Mouse (Mus musculus) limb, embryonic 12.5 days (tissue): ENCODE measurements around the gene Gm20388. TPM values are rescaled to one million over a fixed set of nuclear protein-coding genes. Genes with fewer than 3 reads are reported as not detected.

Source experiments
- ATAC-seq: fragments of 200-750 bp; cut with Nextera tagmentation; 2 replicates; pipeline ENCODE4 v1.8.0; 2017; ENCODE audit warnings: low read depth, moderate TSS enrichment; ENCODE audit not compliant: insufficient number of reproducible peaks, insufficient read depth, low FRiP score, low TSS enrichment
- H3K27ac ChIP-seq: fragments of 300-500 bp; sonication (generic); 2 replicates; pipeline ENCODE4 v1.5.1; 2016; ENCODE audit warnings: mild to moderate bottlenecking, moderate library complexity
- H3K27me3 ChIP-seq: fragments of 300-500 bp; sonication (generic); 2 replicates; pipeline ENCODE4 v1.6.1; 2016; ENCODE audit warnings: mild to moderate bottlenecking, moderate library complexity
- H3K36me3 ChIP-seq: fragments of 300-500 bp; sonication (generic); 2 replicates; pipeline ENCODE4 v1.6.1; 2016; ENCODE audit warnings: mild to moderate bottlenecking, moderate library complexity
- H3K4me1 ChIP-seq: fragments of 300-500 bp; sonication (generic); replicated peaks from 2 replicates; pipeline ENCODE4 v1.6.1; 2016
- H3K4me2 ChIP-seq: fragments of 300-500 bp; sonication (generic); 2 replicates; pipeline ENCODE4 v1.6.1; 2016; ENCODE audit warnings: mild to moderate bottlenecking, moderate library complexity
- H3K4me3 ChIP-seq: fragments of 300-500 bp; sonication (generic); replicated peaks from 2 replicates; pipeline ENCODE4 v1.5.1; 2016; ENCODE audit warnings: mild to moderate bottlenecking
- H3K9ac ChIP-seq: fragments of 300-500 bp; sonication (generic); replicated peaks from 2 replicates; pipeline ENCODE4 v1.6.1; 2016; ENCODE audit warnings: mild to moderate bottlenecking, moderate library complexity
- H3K9me3 ChIP-seq: fragments of 300-500 bp; sonication (generic); 2 replicates; pipeline ENCODE4 v1.6.1; 2016; ENCODE audit warnings: mild to moderate bottlenecking, moderate library complexity
- WGBS: fragments of 180-500 bp; shearing (Covaris S2); methylation state at CpG from one replicate; pipeline ENCODE4 v1.1.7; 2016; 5-methylcytosine and 5-hydroxymethylcytosine counted together
- polyA plus RNA-seq: library from polyadenylated mRNA; unstranded; fragments of >200 nt; fragmentation: Nextera tagmentation; extraction: Ambion mirVana; gene quantifications from 2 replicates; pipeline ENCODE4 v1.2.1, GENCODE M21; 2016

Gm20388 gene
- polyA plus RNA-seq, 1 experiment from 2014 or later: not detected

GRCm38 (mm10) chr8:120104721-120105272 is 194.2 kb downstream of the Gm20388 start:
- H3K4me2 ChIP-seq: no peak overlapping the region
- no peak for ATAC-seq
- no peak overlapping the region for H3K4me3 ChIP-seq
- no peaks in the 10 kb centered on the region for H3K27me3 ChIP-seq
- no peak overlapping the region for H3K9ac ChIP-seq
- peaks cover 22% of the 10 kb centered on the region for H3K4me1 ChIP-seq
- peaks cover 6% of the 10 kb centered on the region; the same call in 1 of the 2 replicates for H3K36me3 ChIP-seq
- no peaks in the 10 kb centered on the region for H3K9me3 ChIP-seq
- WGBS: 78% methylated on average over 9 of the region's 9 CpGs
- H3K27ac ChIP-seq: no peak overlapping the region

GRCm38 (mm10) chr8:120109149-120109548 is 198.5 kb downstream of the Gm20388 start:
- no peak overlapping the region for H3K4me2 ChIP-seq
- peaks cover 20% of the 10 kb centered on the region for H3K27me3 ChIP-seq
- no peaks in the 10 kb centered on the region for H3K9me3 ChIP-seq
- H3K36me3 ChIP-seq: peaks cover 6% of the 10 kb centered on the region; the same call in 1 of the 2 replicates
- peaks cover 9% of the 10 kb centered on the region for H3K4me1 ChIP-seq
- H3K27ac ChIP-seq: no peak overlapping the region
- no peak overlapping the region for H3K4me3 ChIP-seq
- H3K9ac ChIP-seq: no peak overlapping the region
- WGBS: 31% methylated on average over 3 of the region's 3 CpGs
- no peak for ATAC-seq

GRCm38 (mm10) chr8:120110966-120111365 is 200.3 kb downstream of the Gm20388 start:
- peaks cover 15% of the 10 kb centered on the region for H3K4me1 ChIP-seq
- no peak for ATAC-seq
- 88% methylated on average over 4 of the region's 4 CpGs for WGBS
- H3K9ac ChIP-seq: no peak overlapping the region
- no peak overlapping the region for H3K27ac ChIP-seq
- H3K4me2 ChIP-seq: no peak overlapping the region
- H3K36me3 ChIP-seq: no peaks in the 10 kb centered on the region
- peaks cover 38% of the 10 kb centered on the region for H3K27me3 ChIP-seq
- no peak overlapping the region for H3K4me3 ChIP-seq
- H3K9me3 ChIP-seq: no peaks in the 10 kb centered on the region

- H3K27me3 ChIP-seq: peaks cover 43% of the 10 kb centered on the region
- no peak for ATAC-seq
- no peak overlapping the region for H3K9ac ChIP-seq
- H3K4me1 ChIP-seq: peaks cover 15% of the 10 kb centered on the region
- H3K36me3 ChIP-seq: no peaks in the 10 kb centered on the region
- H3K4me3 ChIP-seq: no peak overlapping the region
- no peaks in the 10 kb centered on the region for H3K9me3 ChIP-seq
- WGBS: 75% methylated on average over 4 of the region's 4 CpGs
- no peak overlapping the region for H3K4me2 ChIP-seq
- no peak overlapping the region for H3K27ac ChIP-seq
Measured at GRCm38 (mm10) chr8:120111382-120111781, 200.7 kb downstream of the Gm20388 start.

- no peak for ATAC-seq
- peak overlapping the region; percentile 93; the same call in 1 of the 2 replicates for H3K4me2 ChIP-seq
- no peaks in the 10 kb centered on the region for H3K36me3 ChIP-seq
- peaks cover 15% of the 10 kb centered on the region for H3K4me1 ChIP-seq
- H3K9me3 ChIP-seq: no peaks in the 10 kb centered on the region
- no peak overlapping the region for H3K9ac ChIP-seq
- WGBS: 77% methylated on average over 5 of the region's 5 CpGs
- peaks cover 54% of the 10 kb centered on the region for H3K27me3 ChIP-seq
- H3K4me3 ChIP-seq: no peak overlapping the region
- no peak overlapping the region for H3K27ac ChIP-seq
Measured at GRCm38 (mm10) chr8:120112535-120112934, 201.9 kb downstream of the Gm20388 start.

GRCm38 (mm10) chr8:120113306-120113705 is 202.7 kb downstream of the Gm20388 start:
- Histone ChIP-seq H3K4me2 (peak overlapping the region; percentile 93), H3K27me3 (peaks cover 59% of the 10 kb centered on the region), H3K9ac (peak overlapping the region; percentile 62), H3K4me1 (peaks cover 15% of the 10 kb centered on the region), H3K36me3 (no peaks in the 10 kb centered on the region), H3K9me3 (no peaks in the 10 kb centered on the region), H3K4me3 (peak overlapping the region; percentile 72), H3K27ac (peak overlapping the region; percentile 41; the same call in 1 of the 2 replicates)
- 6% methylated on average over 10 of the region's 10 CpGs for WGBS
- ATAC-seq: peak; percentile 26; the same call in 1 of the 2 replicates

GRCm38 (mm10) chr8:120113758-120114255 is 203.2 kb downstream of the Gm20388 start, which contains the start of gene 6430548M08Rik:
TSS of gene 6430548M08Rik (plus strand) at chr8:120114152.
- no peaks in the 10 kb centered on the region for H3K9me3 ChIP-seq
- peak within 1 kb of the TSS; percentile 72 for H3K4me3 ChIP-seq
- under 1% methylated on average over 61 of the region's 61 CpGs for WGBS
- peak within 1 kb of the TSS; percentile 70 for H3K9ac ChIP-seq
- peaks cover 15% of the 10 kb centered on the region for H3K4me1 ChIP-seq
- H3K27ac ChIP-seq: peak within 1 kb of the TSS; percentile 41; the same call in 1 of the 2 replicates
- peak; percentile 92 for ATAC-seq
- H3K36me3 ChIP-seq: no peaks in the 10 kb centered on the region
- peaks cover 64% of the 10 kb centered on the region for H3K27me3 ChIP-seq
- peak within 1 kb of the TSS; percentile 93 for H3K4me2 ChIP-seq

GRCm38 (mm10) chr8:120114315-120114841 is 203.7 kb downstream of the Gm20388 start:
- Histone ChIP-seq H3K4me2 (peak overlapping the region; percentile 93), H3K36me3 (no peaks in the 10 kb centered on the region), H3K4me3 (peak overlapping the region; percentile 72), H3K27me3 (peaks cover 70% of the 10 kb centered on the region), H3K9me3 (no peaks in the 10 kb centered on the region), H3K27ac (no peak overlapping the region), H3K4me1 (peaks cover 15% of the 10 kb centered on the region), H3K9ac (peak overlapping the region; percentile 70)
- ATAC-seq: peak; percentile 44
- WGBS: under 1% methylated on average over 46 of the region's 46 CpGs

- no peak overlapping the region for H3K4me2 ChIP-seq
- H3K4me3 ChIP-seq: no peak overlapping the region
- no peak overlapping the region for H3K27ac ChIP-seq
- WGBS: 73% methylated on average over 7 of the region's 7 CpGs
- peaks cover 22% of the 10 kb centered on the region for H3K4me1 ChIP-seq
- H3K27me3 ChIP-seq: peaks cover 68% of the 10 kb centered on the region
- no peaks in the 10 kb centered on the region for H3K36me3 ChIP-seq
- H3K9ac ChIP-seq: no peak overlapping the region
- no peaks in the 10 kb centered on the region for H3K9me3 ChIP-seq
- ATAC-seq: no peak
Measured at GRCm38 (mm10) chr8:120116600-120116999, 206.0 kb downstream of the Gm20388 start.

GRCm38 (mm10) chr8:120118162-120118561 is 207.5 kb downstream of the Gm20388 start:
- no peak for ATAC-seq
- Histone ChIP-seq H3K4me1 (peaks cover 17% of the 10 kb centered on the region), H3K27me3 (peaks cover 61% of the 10 kb centered on the region)

GRCm38 (mm10) chr8:120118847-120119246 is 208.2 kb downstream of the Gm20388 start:
- H3K36me3 ChIP-seq: no peaks in the 10 kb centered on the region
- H3K4me1 ChIP-seq: peaks cover 14% of the 10 kb centered on the region
- H3K9ac ChIP-seq: no peak overlapping the region
- H3K4me2 ChIP-seq: no peak overlapping the region
- ATAC-seq: no peak
- no peaks in the 10 kb centered on the region for H3K9me3 ChIP-seq
- WGBS: 76% methylated on average over 5 of the region's 5 CpGs
- peaks cover 61% of the 10 kb centered on the region for H3K27me3 ChIP-seq
- H3K27ac ChIP-seq: no peak overlapping the region
- H3K4me3 ChIP-seq: no peak overlapping the region

More at GRCm38 (mm10) chr8:120118162-120118561, 207.5 kb downstream of the Gm20388 start:
- no peak overlapping the region for H3K9ac ChIP-seq
- WGBS: 86% methylated on average over 9 of the region's 9 CpGs
- H3K4me3 ChIP-seq: no peak overlapping the region
- no peaks in the 10 kb centered on the region for H3K36me3 ChIP-seq
- H3K9me3 ChIP-seq: no peaks in the 10 kb centered on the region
- no peak overlapping the region for H3K4me2 ChIP-seq
- H3K27ac ChIP-seq: no peak overlapping the region
